Mouse (Mus musculus) c-Kit-positive CD71-negative TER-119-negative erythroid progenitor cells, embryonic 14.5 days (primary cell): ENCODE data around the gene Lrrc7.
A peak's percentile ranks its signal among the peaks of the same experiment; 100 is the strongest.

Experiments used
- DNase-seq: peaks from one replicate; pipeline ENCODE4 v3.0.0-alpha.2; 2013; ENCODE audit warnings: low read depth

Lrrc7 gene

DNA sequence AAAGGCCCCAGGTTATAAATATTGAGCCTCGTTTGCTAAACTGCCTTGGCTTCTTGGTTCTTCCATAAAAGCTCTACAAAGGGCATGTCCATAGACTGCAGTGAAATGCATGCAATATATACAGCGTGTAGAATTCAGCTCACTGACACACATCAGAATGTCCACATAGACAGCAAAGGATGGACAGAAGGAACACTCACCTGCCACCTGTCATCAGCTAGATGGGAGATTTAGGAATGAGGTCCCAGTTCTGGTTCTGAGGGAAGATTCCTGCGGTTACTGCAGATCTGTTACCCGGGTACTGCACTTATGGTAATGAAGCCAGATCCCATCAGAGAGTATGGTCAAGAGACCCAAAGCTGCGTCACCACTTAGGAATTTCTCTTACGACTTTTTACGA lies 494.1 kb downstream of the Lrrc7 start:
- no peak for DNase-seq

DNA sequence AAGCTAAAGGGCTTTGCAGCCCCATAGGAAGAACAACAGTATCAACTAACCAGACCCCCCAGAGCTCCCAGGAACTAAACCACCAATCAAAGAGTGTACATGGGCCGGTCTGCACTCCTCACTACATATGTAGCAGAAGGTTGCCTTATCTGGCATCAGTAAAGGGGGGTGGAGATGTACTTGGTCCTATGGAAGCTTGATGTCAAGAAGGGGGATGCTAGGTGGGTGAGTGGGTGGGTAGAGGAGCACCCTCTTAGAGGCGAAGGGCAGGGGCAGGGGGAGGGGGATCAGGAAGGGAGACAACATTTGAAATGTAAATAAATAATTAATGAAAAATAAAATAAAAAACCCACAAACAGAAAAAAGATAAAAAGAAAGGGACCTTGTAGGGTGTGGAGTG lies 496.8 kb downstream of the Lrrc7 start:
- no peak for DNase-seq

DNA sequence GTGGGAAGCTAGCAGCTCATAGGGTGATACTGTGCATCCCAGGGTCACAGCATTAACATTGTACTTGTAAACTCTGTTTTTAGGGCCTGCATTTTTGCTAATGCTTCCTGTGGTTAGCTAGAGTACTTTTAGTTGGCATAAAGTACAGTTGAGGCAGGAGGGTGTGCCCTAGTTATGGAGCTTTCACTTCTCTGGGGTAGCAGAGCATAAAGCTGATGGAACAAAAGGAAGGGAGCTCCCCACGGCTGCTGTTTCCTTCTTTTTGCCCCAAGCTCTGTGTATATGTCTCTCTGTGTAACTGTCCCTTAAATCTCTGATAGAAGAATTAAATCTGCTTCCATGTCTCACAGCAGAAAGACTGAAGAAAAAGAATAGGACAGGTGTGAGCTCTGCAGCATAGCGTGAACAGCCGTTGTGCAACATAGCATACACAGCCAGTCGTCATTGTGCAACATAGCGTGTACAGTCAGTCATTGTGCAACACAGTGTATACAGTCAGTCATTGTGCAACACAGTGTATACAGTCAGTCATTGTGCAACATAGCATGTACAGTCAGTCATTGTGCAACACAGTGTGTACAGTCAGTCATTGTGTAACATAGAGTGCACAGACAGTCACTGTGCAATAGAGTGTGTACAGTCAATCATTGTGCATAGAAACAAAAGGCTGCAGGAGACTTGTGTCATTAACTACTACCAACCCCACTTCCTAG lies 500.1 kb downstream of the Lrrc7 start:
- DNase-seq = peak; percentile 7

DNA sequence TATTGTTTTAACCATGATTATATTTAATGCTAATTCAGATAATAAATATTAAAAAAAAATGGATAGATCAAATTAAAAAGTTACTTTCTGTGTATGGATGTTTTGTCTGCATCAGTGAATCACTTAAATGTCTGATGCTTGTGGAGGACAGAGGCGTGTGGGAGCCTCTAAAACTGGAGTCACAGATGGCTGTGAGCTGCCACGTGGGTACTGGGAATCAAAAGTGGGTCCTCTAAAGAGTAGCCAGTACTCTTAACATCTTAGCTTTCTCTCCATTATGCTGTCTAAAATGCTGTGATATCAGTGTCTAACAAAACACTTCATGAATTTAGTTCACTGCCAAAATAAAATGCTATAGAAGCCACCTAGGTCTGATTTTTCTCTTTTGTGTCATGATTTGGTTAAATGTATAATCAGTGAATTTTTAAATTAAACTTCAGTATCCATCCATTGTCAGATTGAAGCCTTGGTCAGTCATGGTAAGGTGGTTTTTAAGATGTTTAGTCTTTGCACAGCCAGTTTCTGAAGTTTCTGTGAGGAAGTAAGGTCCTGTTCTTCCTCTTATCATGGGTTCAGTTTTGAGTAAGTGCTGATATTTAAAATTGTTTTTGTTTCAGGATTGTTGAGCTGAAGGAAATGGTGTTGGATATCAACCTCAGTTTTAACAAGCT lies 501.3 kb downstream of the Lrrc7 start:
- no peak for DNase-seq

DNA sequence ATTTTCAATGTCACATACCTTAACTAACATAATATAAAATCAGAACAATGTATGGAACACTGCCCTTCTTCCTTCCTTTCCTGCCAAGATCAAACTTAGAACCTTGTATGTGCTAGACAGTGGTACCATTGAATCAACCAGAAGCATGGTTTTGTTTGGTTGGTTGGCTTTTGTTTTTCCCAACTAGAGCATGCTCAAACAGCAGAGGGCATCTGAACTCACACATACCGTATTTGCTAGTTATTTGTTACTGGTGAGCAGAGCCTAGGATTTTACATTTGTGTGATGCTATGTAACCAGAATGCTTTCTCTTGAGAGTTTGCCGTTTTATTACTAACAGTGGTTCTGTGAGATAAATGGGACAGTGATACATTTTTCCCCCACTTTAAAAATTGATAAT lies 512.5 kb downstream of the Lrrc7 start:
- DNase-seq = no peak

DNA sequence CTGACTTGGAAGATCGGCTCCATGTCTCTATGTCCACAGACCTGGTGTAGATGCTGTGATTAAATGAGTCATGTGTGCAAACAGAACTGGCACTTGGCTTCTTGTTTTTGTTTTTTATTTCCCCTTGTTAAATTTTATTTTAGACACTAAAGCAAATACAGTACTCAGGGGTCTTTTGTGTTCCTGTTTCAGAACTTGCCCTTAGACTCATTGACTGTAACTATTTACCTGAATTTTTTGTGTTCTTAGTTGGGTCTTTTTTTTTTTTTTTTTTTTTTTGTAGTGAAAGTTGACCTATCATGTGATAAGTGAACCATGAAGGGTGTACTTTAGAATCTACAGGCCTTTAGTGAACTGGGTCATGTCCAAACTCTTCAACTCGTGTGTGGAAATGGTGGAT lies 521.3 kb downstream of the Lrrc7 start:
- DNase-seq = no peak

DNA sequence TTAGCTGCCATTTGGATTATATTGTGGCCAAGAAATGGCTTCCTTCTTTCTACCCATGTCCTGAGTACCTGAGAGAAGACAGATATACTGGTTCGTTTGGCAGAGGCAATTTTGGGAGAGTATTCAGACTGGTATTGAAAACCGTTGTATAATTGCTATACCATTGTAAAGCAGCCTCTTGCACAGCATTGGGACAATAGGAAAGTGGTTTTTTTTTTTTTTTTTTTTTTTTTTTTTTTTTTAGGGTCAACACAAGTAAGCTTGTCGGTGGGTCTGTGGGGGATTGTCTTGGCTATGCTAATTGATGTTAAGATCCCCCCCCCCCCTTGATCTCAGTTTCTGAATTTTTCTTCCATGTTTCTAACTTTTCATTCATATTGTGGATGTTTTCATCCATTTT lies 523.9 kb downstream of the Lrrc7 start:
- DNase-seq = no peak

DNA sequence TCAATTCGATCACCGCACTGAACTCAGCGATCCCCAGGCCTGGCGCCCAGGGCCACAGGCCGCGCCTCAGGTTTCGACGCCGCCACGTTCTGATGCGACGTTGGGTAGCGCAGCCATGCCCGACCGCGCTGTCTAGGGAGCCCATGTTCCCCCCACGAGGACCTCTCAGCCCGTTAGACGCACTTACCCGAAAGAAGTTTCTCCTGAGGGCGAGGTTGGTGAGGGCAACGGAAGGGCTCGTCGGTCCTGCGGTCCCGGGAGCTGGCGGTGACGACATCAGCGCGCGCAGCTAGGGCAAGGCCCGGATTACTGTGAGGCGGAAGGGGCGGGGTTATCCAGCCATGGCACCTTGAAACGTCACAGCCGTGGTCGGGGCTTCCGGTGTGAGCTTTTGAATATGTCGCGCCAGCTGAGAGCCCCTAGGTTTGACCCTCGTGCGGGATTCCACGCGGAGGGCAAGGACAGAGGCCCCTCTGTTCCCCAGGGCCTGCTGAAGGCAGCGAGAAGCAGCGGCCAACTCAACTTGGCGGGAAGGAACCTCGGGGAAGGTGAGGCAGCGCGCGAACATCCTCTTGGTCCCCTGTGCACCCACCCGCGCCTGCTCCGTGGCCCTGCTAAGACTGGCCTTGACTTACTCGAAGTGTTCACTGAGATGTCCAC lies 525.6 kb downstream of the Lrrc7 start, which contains the start of the genes Srsf11 and Lrrc40:
Gene Srsf11, minus strand, starts transcription at position 311 of the 660 bp plus-strand sequence.
Gene Lrrc40, plus strand, starts transcription at position 334 of the 660 bp plus-strand sequence.
- DNase-seq = peak; percentile 92

DNA sequence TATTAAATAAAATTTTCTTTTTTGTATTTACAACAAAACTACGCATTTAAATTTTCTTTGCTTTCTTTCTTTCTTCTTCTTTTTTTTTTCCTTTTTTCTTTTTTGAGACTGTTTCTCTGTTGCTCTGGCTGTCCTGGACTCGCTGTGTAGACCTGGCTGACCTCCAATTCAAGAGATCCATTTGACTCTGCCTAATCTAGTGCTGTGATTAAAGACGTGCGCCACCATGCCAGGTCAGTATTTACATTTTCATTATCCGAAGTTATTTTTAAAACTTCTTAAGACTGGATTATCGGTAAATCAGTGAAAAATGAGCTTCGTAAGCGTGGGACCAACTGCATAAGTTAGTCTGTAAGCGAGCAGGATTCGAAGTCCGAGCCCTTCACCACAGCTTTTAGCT lies 526.2 kb downstream of the Lrrc7 start:
- no peak for DNase-seq
